Mouse (Mus musculus) heart, postnatal 0 days (tissue): Measurements from ENCODE around the gene Comp. TPM values are rescaled to one million over a fixed set of nuclear protein-coding genes. Genes with fewer than 3 reads are reported as not detected.

Experiments used
- ATAC-seq: fragments of 200-750 bp; cut with Nextera tagmentation; 2 replicates; pipeline ENCODE4 v1.8.0; 2017; ENCODE audit warnings: low read depth, moderate number of reproducible peaks, moderate library complexity; ENCODE audit not compliant: insufficient read depth
- DNase-seq: peaks from one replicate; pipeline ENCODE4 v3.0.0-alpha.2; 2016; ENCODE audit warnings: low spot score
- H3K27ac ChIP-seq: fragments of 300-500 bp; sonication (generic); 2 replicates; pipeline ENCODE4 v1.5.1; 2014; ENCODE audit warnings: low read depth, mild to moderate bottlenecking
- H3K27me3 ChIP-seq: fragments of 300-500 bp; sonication (generic); 2 replicates; pipeline ENCODE4 v1.6.1; 2014; ENCODE audit warnings: low read length, mixed read lengths; ENCODE audit not compliant: control insufficient read depth, insufficient read depth
- H3K36me3 ChIP-seq: fragments of 300-500 bp; sonication (generic); replicated peaks from 2 replicates; pipeline ENCODE4 v1.6.1; 2014; ENCODE audit warnings: low read length, mixed read lengths; ENCODE audit not compliant: control insufficient read depth, insufficient read depth
- H3K4me1 ChIP-seq: fragments of 300-500 bp; sonication (generic); 2 replicates; pipeline ENCODE4 v1.6.1; 2014; ENCODE audit warnings: antibody characterized with exemption; ENCODE audit not compliant: control insufficient read depth, insufficient read depth
- H3K4me2 ChIP-seq: fragments of 300-500 bp; sonication (generic); 2 replicates; pipeline ENCODE4 v1.6.1; 2014; ENCODE audit warnings: low read depth, mild to moderate bottlenecking, low read length, moderate library complexity
- H3K4me3 ChIP-seq: fragments of 300-500 bp; sonication (generic); 2 replicates; pipeline ENCODE4 v1.5.1; 2014; ENCODE audit warnings: low read depth, low read length
- H3K9ac ChIP-seq: fragments of 300-500 bp; sonication (generic); replicated peaks from 2 replicates; pipeline ENCODE4 v1.6.1; 2014; ENCODE audit warnings: low read depth, low read length, mixed read lengths
- H3K9me3 ChIP-seq: fragments of 300-500 bp; sonication (generic); replicated peaks from 2 replicates; pipeline ENCODE4 v1.6.1; 2016; ENCODE audit warnings: low read length; ENCODE audit not compliant: control insufficient read depth
- CTCF ChIP-seq: IDR thresholded peaks from 2 replicates; pipeline ENCODE4 v1.5.1; 2016; ENCODE audit warnings: antibody characterized with exemption, control low read depth, low read depth
- EP300 ChIP-seq: IDR thresholded peaks from 2 replicates; pipeline ENCODE4 v1.6.1; 2016; ENCODE audit warnings: antibody characterized with exemption, low read depth
- WGBS: fragments of 180-500 bp; shearing (Covaris S2); extraction: QIAGEN DNeasy Blood & Tissue Kit; methylation state at CpG from one replicate; pipeline ENCODE4 v1.1.7; 2014; 5-methylcytosine and 5-hydroxymethylcytosine counted together
- polyA plus RNA-seq: library from polyadenylated mRNA; unstranded; fragments of >200 nt; fragmentation: Nextera tagmentation; extraction: Ambion mirVana; gene quantifications from 2 replicates; pipeline ENCODE4 v1.2.1, GENCODE M21; 2015
- total RNA-seq: library from RNA; depleted of rRNA; stranded (reverse); fragments of >200 nt; gene quantifications from 2 replicates; pipeline ENCODE4 v1.2.3, GENCODE M21; 2014; ENCODE audit warnings: low replicate concordance; rRNA removed

Comp gene
- total RNA-seq (3.2 and 9.8 TPM in 2 replicates), polyA plus RNA-seq (4.2 and 4.4 TPM in 2 replicates)

GRCm38 (mm10) chr8:70373397-70374317 is at the start of gene Comp:
Gene Comp (plus strand): TSS chr8:70373558.
- WGBS: 6% methylated on average over 47 of the region's 47 CpGs
- Histone ChIP-seq H3K36me3 (no peaks in the 10 kb centered on the region), H3K27ac (no peak within 1 kb of the TSS), H3K9me3 (no peaks in the 10 kb centered on the region), H3K4me1 (0 out of 2 replicates have a peak, but pooled peaks cover 10% of the 10 kb centered on the region), H3K4me2 (peak within 1 kb of the TSS; percentile 54), H3K27me3 (peaks cover 67% of the 10 kb centered on the region), H3K4me3 (peak within 1 kb of the TSS; percentile 42), H3K9ac (no peak within 1 kb of the TSS)
- no peak for ATAC-seq
- TF ChIP-seq EP300 (no peak), CTCF (no peak)
- peak; percentile 33 for DNase-seq

DNA sequence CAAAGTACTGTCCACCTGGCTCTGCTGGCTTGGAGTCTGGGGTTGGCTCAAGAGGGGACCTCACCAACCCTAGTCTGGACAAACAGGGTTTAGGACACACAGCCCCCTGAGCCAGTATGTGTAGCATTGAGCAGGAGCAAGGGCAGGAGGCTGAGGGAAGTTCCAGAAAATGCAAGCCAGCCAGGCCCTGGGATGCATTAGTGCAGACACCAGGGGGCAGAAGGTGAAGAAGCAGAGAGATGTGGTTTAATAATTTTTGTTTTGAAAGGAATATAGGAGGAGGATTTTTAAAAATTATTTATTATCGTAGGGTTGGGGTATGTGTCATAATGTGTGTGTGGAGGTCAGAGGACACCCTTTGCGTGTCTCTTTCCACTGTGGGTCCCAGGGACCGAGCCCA is 49.6 kb upstream of the Comp start:
- Histone ChIP-seq H3K27ac (no peak overlapping the region), H3K27me3 (no peaks in the 10 kb centered on the region), H3K4me1 (no peaks in the 10 kb centered on the region), H3K9me3 (no peaks in the 10 kb centered on the region), H3K4me2 (no peak overlapping the region), H3K36me3 (no peaks in the 10 kb centered on the region), H3K4me3 (no peak overlapping the region), H3K9ac (no peak overlapping the region)
- ATAC-seq (no peak), DNase-seq (no peak)
- WGBS: 88% methylated on average over 3 of the region's 3 CpGs
- no peak for TF ChIP-seq EP300
- TF ChIP-seq CTCF: peak; percentile 24

DNA sequence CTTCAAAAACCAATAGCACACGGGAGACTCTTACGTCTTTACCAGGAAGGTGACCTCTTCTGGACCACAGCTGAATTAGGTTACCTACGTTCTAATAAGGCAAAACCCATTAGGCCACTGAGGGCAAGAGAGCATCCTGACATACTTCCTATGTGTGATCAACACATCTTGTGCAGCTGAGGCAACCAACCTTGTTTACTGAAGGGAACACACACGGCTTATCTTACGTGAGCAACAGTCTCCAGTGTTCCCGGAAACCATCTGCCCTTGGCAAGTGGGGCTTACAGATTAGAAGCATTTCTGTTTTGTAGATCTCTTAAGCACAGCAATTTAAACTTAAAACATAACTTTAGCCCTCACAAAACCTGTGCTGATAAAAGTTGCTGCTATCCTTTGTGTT is 45.8 kb upstream of the Comp start:
- Histone ChIP-seq H3K4me3 (no peak overlapping the region), H3K4me2 (no peak overlapping the region), H3K4me1 (no peaks in the 10 kb centered on the region), H3K27me3 (peaks cover 11% of the 10 kb centered on the region; the same call in 1 of the 2 replicates), H3K36me3 (peaks cover 12% of the 10 kb centered on the region; the same call in 1 of the 2 replicates), H3K27ac (no peak overlapping the region), H3K9me3 (no peaks in the 10 kb centered on the region), H3K9ac (no peak overlapping the region)
- TF ChIP-seq CTCF (no peak), EP300 (no peak)
- no peak for DNase-seq
- no peak for ATAC-seq
- 86% methylated on average over 6 of the region's 6 CpGs for WGBS

GRCm38 (mm10) chr8:70329124-70329834 is 44.1 kb upstream of the Comp start, which contains the start of gene Gdf1:
Gene Gdf1 (plus strand): TSS chr8:70329817.
- Histone ChIP-seq H3K4me3 (no peak within 1 kb of the TSS), H3K9ac (no peak within 1 kb of the TSS), H3K36me3 (peaks cover 30% of the 10 kb centered on the region), H3K9me3 (no peaks in the 10 kb centered on the region), H3K27ac (no peak within 1 kb of the TSS), H3K4me1 (no peaks in the 10 kb centered on the region), H3K27me3 (peaks cover 11% of the 10 kb centered on the region; the same call in 1 of the 2 replicates), H3K4me2 (peak within 1 kb of the TSS; percentile 8; the same call in 1 of the 2 replicates)
- TF ChIP-seq CTCF: no peak
- no peak for TF ChIP-seq EP300
- no peak for ATAC-seq
- 34% methylated on average over 14 of the region's 14 CpGs for WGBS
- DNase-seq: no peak

DNA sequence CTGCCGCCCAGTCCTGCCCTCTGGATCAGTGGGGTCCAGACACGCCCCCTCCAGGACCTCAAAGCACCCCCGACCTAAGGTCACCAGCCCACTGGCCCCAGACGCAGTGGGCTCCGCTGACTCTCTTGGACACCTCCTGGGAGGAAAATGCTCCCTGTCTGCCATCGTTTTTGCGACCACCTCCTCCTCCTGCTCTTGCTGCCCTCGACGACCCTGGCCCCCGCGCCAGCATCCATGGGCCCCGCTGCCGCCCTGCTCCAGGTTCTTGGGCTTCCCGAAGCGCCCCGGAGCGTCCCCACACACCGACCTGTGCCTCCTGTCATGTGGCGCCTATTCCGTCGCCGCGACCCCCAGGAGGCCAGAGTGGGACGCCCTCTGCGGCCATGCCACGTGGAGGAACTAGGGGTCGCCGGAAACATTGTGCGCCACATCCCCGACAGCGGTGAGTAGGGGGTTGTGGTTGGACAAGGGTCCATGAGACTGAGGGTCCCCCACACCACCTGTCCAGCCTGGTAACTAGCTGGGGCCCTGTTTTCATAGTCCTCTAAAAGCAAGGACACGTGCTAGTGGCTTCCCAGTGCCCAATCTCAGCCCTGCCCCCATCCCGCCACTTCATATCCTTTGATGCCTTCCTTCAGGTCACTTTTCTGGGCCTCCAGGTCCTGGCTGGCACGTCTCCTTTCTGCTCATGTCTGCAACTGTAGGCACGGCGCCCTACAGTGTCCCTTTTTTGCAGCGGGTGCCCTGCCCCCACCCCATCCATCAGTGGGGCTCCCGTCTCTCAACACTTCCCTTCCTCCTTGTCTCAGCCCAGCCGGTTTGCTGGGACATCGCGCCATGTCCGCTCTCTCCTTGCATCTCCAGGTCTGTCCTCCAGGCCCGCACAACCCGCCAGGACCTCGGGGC is 43.3 kb upstream of the Comp start:
- peak overlapping the region; percentile 8; the same call in 1 of the 2 replicates for H3K4me2 ChIP-seq
- no peak overlapping the region for H3K27ac ChIP-seq
- peak; percentile 14; the same call in 1 of the 2 replicates for ATAC-seq
- peaks cover 11% of the 10 kb centered on the region; the same call in 1 of the 2 replicates for H3K27me3 ChIP-seq
- DNase-seq: no peak
- no peaks in the 10 kb centered on the region for H3K9me3 ChIP-seq
- WGBS: 12% methylated on average over 45 of the region's 45 CpGs
- H3K36me3 ChIP-seq: peaks cover 38% of the 10 kb centered on the region
- TF ChIP-seq CTCF (no peak), EP300 (no peak)
- H3K4me3 ChIP-seq: no peak overlapping the region
- no peaks in the 10 kb centered on the region for H3K4me1 ChIP-seq
- H3K9ac ChIP-seq: no peak overlapping the region
